Mouse (Mus musculus) testis, adult 2 months (tissue): ENCODE measurements at regions not wholly inside any gene's neighbourhood (a gene's known extent, or its start where the extent isn't known, plus 50 kb on each side); places are given as distances from the start of the nearest gene placed in this dataset.

Experiments
- CTCF ChIP-seq: fragments of 200-500 bp; IDR thresholded peaks from 2 replicates; pipeline ENCODE4 v1.5.1; 2012; ENCODE audit warnings: low read depth, mild to moderate bottlenecking, inconsistent platforms, low read length, moderate library complexity; ENCODE audit not compliant: control insufficient read depth, insufficient read depth, insufficient replicate concordance
- POLR2A ChIP-seq: fragments of 200-500 bp; IDR thresholded peaks from 2 replicates; pipeline ENCODE4 v1.6.1; 2012; ENCODE audit warnings: low read depth, mild to moderate bottlenecking, inconsistent platforms, low read length, moderate library complexity; ENCODE audit not compliant: control insufficient read depth

GRCm38 (mm10) chr1:83509356-83509755 is 101.4 kb upstream of the Sphkap start:
- TF ChIP-seq CTCF = no peak
- TF ChIP-seq POLR2A = no peak
